Mouse (Mus musculus) cerebellum, adult 2 months (tissue): ENCODE measurements around the gene Nxnl1.

Experiments used
- CTCF ChIP-seq: fragments of 200-500 bp; IDR thresholded peaks from 2 replicates; pipeline ENCODE4 v1.5.1; 2011; ENCODE audit warnings: low read depth, mild to moderate bottlenecking, control low read depth, low read length, moderate library complexity, borderline replicate concordance; ENCODE audit not compliant: insufficient read depth
- POLR2A ChIP-seq: fragments of 200-500 bp; IDR thresholded peaks from 2 replicates; pipeline ENCODE4 v1.6.1; 2011; ENCODE audit warnings: low read length, control low read depth, borderline replicate concordance; ENCODE audit not compliant: insufficient read depth

- TF ChIP-seq CTCF (no peak), POLR2A (no peak)
Observed at GRCm38 (mm10) chr8:71601939-71602665, 35.7 kb upstream of the Nxnl1 start.
